Mouse (Mus musculus) liver, adult 2 months (tissue): ENCODE measurements around the gene Fxyd2.

Experiments
- CTCF ChIP-seq: fragments of 200-500 bp; IDR thresholded peaks from 2 replicates; pipeline ENCODE4 v1.5.1; 2011; ENCODE audit warnings: low read depth, low read length, control low read depth
- POLR2A ChIP-seq: fragments of 200-500 bp; IDR thresholded peaks from 2 replicates; pipeline ENCODE4 v1.6.1; 2011; ENCODE audit warnings: low read length, control low read depth; ENCODE audit not compliant: insufficient read depth; ENCODE audit errors: extremely low read depth

DNA sequence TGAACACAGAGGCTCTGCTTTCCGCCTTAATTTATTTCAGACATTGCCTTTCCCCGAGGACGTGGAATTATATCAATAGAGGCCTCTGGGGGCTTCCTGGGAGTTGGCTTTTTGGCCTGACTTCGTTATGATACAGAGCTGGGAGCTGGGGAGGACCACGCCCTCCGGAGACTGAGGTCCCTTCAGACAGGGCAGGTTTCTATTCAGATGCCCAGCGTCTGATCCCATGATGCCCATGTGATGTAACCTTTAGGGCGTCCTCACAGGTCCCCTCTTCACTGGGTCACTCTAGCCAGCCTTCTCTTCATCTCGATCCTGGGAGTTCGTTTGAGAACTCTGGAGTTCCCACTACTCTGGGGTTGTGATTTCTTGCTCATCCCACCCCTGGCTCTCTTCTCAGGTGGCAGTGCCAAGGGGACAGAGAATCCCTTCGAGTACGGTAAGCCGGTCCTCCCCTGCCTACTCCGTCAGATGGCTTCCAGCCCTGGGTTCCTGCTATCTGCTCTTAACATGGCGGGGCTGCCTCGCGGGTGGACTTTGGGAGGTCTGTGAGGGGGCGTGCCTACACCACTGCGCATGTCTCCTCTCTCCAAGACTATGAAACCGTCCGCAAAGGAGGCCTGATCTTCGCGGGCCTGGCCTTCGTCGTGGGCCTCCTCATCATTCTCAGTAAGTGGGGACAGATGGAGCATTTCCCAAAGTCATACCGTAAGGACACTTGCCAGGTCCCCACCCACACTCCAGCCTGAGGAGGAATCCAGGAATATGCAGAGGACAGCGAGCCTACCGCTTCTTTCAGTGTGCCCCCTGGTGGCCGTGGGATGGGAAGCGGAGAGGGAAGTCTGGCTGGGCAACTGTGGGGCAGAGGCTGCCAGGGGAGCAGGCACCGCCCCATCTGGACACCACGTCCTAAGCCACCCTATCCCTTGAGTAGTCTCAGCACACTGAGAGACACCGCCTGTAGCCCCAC is 8.5 kb downstream of the Fxyd2 start:
- TF ChIP-seq CTCF: peak; percentile 83
- TF ChIP-seq POLR2A: no peak
